Mouse (Mus musculus): ENCODE measurements at regions not wholly inside any gene's neighbourhood (a gene's known extent, or its start where the extent isn't known, plus 50 kb on each side); places are given as distances from the start of the nearest gene placed in this dataset.

GRCm38 (mm10) chr4:105460689-105461005 lies 303.5 kb downstream of the Plpp3 start:
- DNase-seq (ENCODE audit: low spot score) = no peak

GRCm38 (mm10) chr4:105467811-105468210 lies 310.7 kb downstream of the Plpp3 start:
- no peak for DNase-seq (ENCODE audit: low spot score)

GRCm38 (mm10) chr4:105469300-105469821 lies 312.2 kb downstream of the Plpp3 start:
- no peak for DNase-seq (ENCODE audit: low spot score)

- DNase-seq (ENCODE audit: low spot score) = peak; percentile 99
Observed at GRCm38 (mm10) chr4:105474765-105475560, 314.7 kb upstream of the Gm12728 start.

GRCm38 (mm10) chr4:105476332-105476731 lies 313.3 kb upstream of the Gm12728 start:
- DNase-seq (ENCODE audit: low spot score) = peak; percentile 37

GRCm38 (mm10) chr4:105486376-105486775 lies 303.3 kb upstream of the Gm12728 start:
- no peak for DNase-seq (ENCODE audit: low spot score)

- DNase-seq (ENCODE audit: low spot score) = no peak
Observed at GRCm38 (mm10) chr4:105496176-105496575, 293.5 kb upstream of the Gm12728 start.

GRCm38 (mm10) chr4:105506190-105506589 lies 283.5 kb upstream of the Gm12728 start:
- DNase-seq (ENCODE audit: low spot score) = no peak

- DNase-seq (ENCODE audit: low spot score) = no peak
Observed at GRCm38 (mm10) chr4:105507221-105507620, 282.4 kb upstream of the Gm12728 start.

GRCm38 (mm10) chr4:105509091-105509490 lies 280.6 kb upstream of the Gm12728 start:
- DNase-seq (ENCODE audit: low spot score) = no peak

- DNase-seq (ENCODE audit: low spot score) = no peak
Observed at GRCm38 (mm10) chr4:105510406-105510805, 279.3 kb upstream of the Gm12728 start.

- DNase-seq (ENCODE audit: low spot score) = no peak
Observed at GRCm38 (mm10) chr4:105525135-105525534, 264.5 kb upstream of the Gm12728 start.

- DNase-seq (ENCODE audit: low spot score) = no peak
Observed at GRCm38 (mm10) chr4:105526755-105527154, 262.9 kb upstream of the Gm12728 start.

GRCm38 (mm10) chr4:105527316-105527715 lies 262.4 kb upstream of the Gm12728 start:
- no peak for DNase-seq (ENCODE audit: low spot score)

- peak; percentile 64 for DNase-seq (ENCODE audit: low spot score)
Observed at GRCm38 (mm10) chr4:105531651-105532425, 257.8 kb upstream of the Gm12728 start.

- DNase-seq (ENCODE audit: low spot score) = no peak
Observed at GRCm38 (mm10) chr4:105535451-105535850, 254.2 kb upstream of the Gm12728 start.

- DNase-seq (ENCODE audit: low spot score) = no peak
Observed at GRCm38 (mm10) chr4:105545486-105545885, 244.2 kb upstream of the Gm12728 start.

GRCm38 (mm10) chr4:105549744-105550440 lies 239.8 kb upstream of the Gm12728 start:
- no peak for DNase-seq (ENCODE audit: low spot score)

GRCm38 (mm10) chr4:105551966-105552685 lies 237.5 kb upstream of the Gm12728 start:
- peak; percentile 18 for DNase-seq (ENCODE audit: low spot score)

- DNase-seq (ENCODE audit: low spot score) = no peak
Observed at GRCm38 (mm10) chr4:105554994-105555393, 234.7 kb upstream of the Gm12728 start.

- no peak for DNase-seq (ENCODE audit: low spot score)
Observed at GRCm38 (mm10) chr4:105555941-105556340, 233.7 kb upstream of the Gm12728 start.

GRCm38 (mm10) chr4:105557396-105557795 lies 232.3 kb upstream of the Gm12728 start:
- DNase-seq (ENCODE audit: low spot score) = no peak

Data from retina, embryonic 14.5 days (tissue).